Mouse (Mus musculus) heart, adult 2 months (tissue): ENCODE data around the gene Il7r.

Experiments used
- CTCF ChIP-seq: fragments of 200-600 bp; IDR thresholded peaks from 2 replicates; pipeline ENCODE4 v1.8.1; 2022; ENCODE audit warnings: antibody characterized with exemption, mild to moderate bottlenecking, moderate library complexity
- EP300 ChIP-seq: fragments of 200-500 bp; IDR thresholded peaks from 2 replicates; pipeline ENCODE4 v1.6.1; 2011; ENCODE audit warnings: low read depth, low read length, control low read depth; ENCODE audit not compliant: insufficient read depth
- POLR2A ChIP-seq: fragments of 200-500 bp; IDR thresholded peaks from 2 replicates; pipeline ENCODE4 v1.6.1; 2011; ENCODE audit warnings: mild to moderate bottlenecking, low read depth, low read length, control low read depth; ENCODE audit not compliant: insufficient read depth

- TF ChIP-seq CTCF (no peak), POLR2A (no peak), EP300 (no peak)
Observed at GRCm38 (mm10) chr15:9473188-9473587, 56.8 kb downstream of the Il7r start.
